Mouse (Mus musculus): ENCODE measurements around the gene Slc4a11. TPM values are rescaled to one million over a fixed set of nuclear protein-coding genes. Genes with fewer than 3 reads are reported as not detected.

The Slc4a11 gene
- polyA plus RNA-seq, 1 experiment from 2014 or later = 1.4 TPM

Other genes starting within 250 kb of the Slc4a11 start
- 108 and 115 TPM in 2 replicates for gene Ptpra, start 247.2 kb downstream of the Slc4a11 start, polyA plus RNA-seq (2016; fragmentation: Nextera tagmentation; extraction: Ambion mirVana)
- 79.0 and 80.7 TPM in 2 replicates for gene Mrps26, start 133.8 kb downstream of the Slc4a11 start, polyA plus RNA-seq (2016; fragmentation: Nextera tagmentation; extraction: Ambion mirVana)
- gene Oxt, start 121.3 kb downstream of the Slc4a11 start, polyA plus RNA-seq (2016; fragmentation: Nextera tagmentation; extraction: Ambion mirVana) = not detected in 2 replicates
- gene Avp, start 115.0 kb downstream of the Slc4a11 start, polyA plus RNA-seq (2016; fragmentation: Nextera tagmentation; extraction: Ambion mirVana) = not detected in 2 replicates
- 18.7 and 20.3 TPM in 2 replicates for gene Fastkd5, start 67.5 kb downstream of the Slc4a11 start, polyA plus RNA-seq (2016; fragmentation: Nextera tagmentation; extraction: Ambion mirVana)
- 15.6 and 16.0 TPM in 2 replicates for gene Ubox5, start 67.5 kb downstream of the Slc4a11 start, polyA plus RNA-seq (2016; fragmentation: Nextera tagmentation; extraction: Ambion mirVana)
- gene Lzts3, start 54.7 kb downstream of the Slc4a11 start, polyA plus RNA-seq (2016; fragmentation: Nextera tagmentation; extraction: Ambion mirVana) = 5.4 and 5.7 TPM in 2 replicates
- 49.4 and 54.5 TPM in 2 replicates for gene Ddrgk1, start 32.9 kb downstream of the Slc4a11 start, polyA plus RNA-seq (2016; fragmentation: Nextera tagmentation; extraction: Ambion mirVana)
- gene Itpa, start 29.9 kb downstream of the Slc4a11 start, polyA plus RNA-seq (2016; fragmentation: Nextera tagmentation; extraction: Ambion mirVana) = 142 and 148 TPM in 2 replicates
- 38.1 and 39.7 TPM in 2 replicates for gene 4930402H24Rik, start 208.9 kb upstream of the Slc4a11 start, polyA plus RNA-seq (2016; fragmentation: Nextera tagmentation; extraction: Ambion mirVana)
- 10.8 and 11.7 TPM in 2 replicates for gene Atrn, start 209.0 kb upstream of the Slc4a11 start, polyA plus RNA-seq (2016; fragmentation: Nextera tagmentation; extraction: Ambion mirVana)